Mouse (Mus musculus) megakaryocyte, adult 5-6 weeks (primary cell): ENCODE measurements at regions not wholly inside any gene's neighbourhood (a gene's known extent, or its start where the extent isn't known, plus 50 kb on each side); places are given as distances from the start of the nearest gene placed in this dataset.

Source experiments
- ATAC-seq: 2 replicates; pipeline ENCODE4 v1.8.0; 2016; ENCODE audit warnings: mild to moderate bottlenecking, inconsistent platforms; ENCODE audit not compliant: poor library complexity, severe bottlenecking

GRCm38 (mm10) chr8:30797341-30797740, 2631.2 kb upstream of the 5930422O12Rik start:
- ATAC-seq, result no peak

- no peak for ATAC-seq
Measured at GRCm38 (mm10) chr8:30817028-30817427, 2611.5 kb upstream of the 5930422O12Rik start.

- no peak for ATAC-seq
Measured at GRCm38 (mm10) chr8:30822835-30823587, 2605.5 kb upstream of the 5930422O12Rik start.

GRCm38 (mm10) chr8:30823588-30823938, 2604.9 kb upstream of the 5930422O12Rik start:
- ATAC-seq, result no peak

GRCm38 (mm10) chr8:30826021-30826420, 2602.5 kb upstream of the 5930422O12Rik start:
- no peak for ATAC-seq

- no peak for ATAC-seq
Measured at GRCm38 (mm10) chr8:30838056-30838455, 2590.5 kb upstream of the 5930422O12Rik start.

GRCm38 (mm10) chr8:30840064-30840463, 2588.4 kb upstream of the 5930422O12Rik start:
- no peak for ATAC-seq

- no peak for ATAC-seq
Measured at GRCm38 (mm10) chr8:30863017-30863416, 2565.5 kb upstream of the 5930422O12Rik start.

GRCm38 (mm10) chr8:30906044-30906695, 2522.3 kb upstream of the 5930422O12Rik start:
- no peak for ATAC-seq

- no peak for ATAC-seq
Measured at GRCm38 (mm10) chr8:30913664-30914063, 2514.8 kb upstream of the 5930422O12Rik start.

- no peak for ATAC-seq
Measured at GRCm38 (mm10) chr8:30915127-30915526, 2513.4 kb upstream of the 5930422O12Rik start.

- ATAC-seq, result no peak
Measured at GRCm38 (mm10) chr8:30915601-30916171, 2512.8 kb upstream of the 5930422O12Rik start.

GRCm38 (mm10) chr8:30916184-30916751, 2512.2 kb upstream of the 5930422O12Rik start:
- no peak for ATAC-seq

- ATAC-seq, result no peak
Measured at GRCm38 (mm10) chr8:30921451-30921850, 2507.1 kb upstream of the 5930422O12Rik start.

GRCm38 (mm10) chr8:30923301-30924159, 2505.0 kb upstream of the 5930422O12Rik start:
- no peak for ATAC-seq

GRCm38 (mm10) chr8:30924160-30924534, 2504.4 kb upstream of the 5930422O12Rik start:
- ATAC-seq, result no peak

GRCm38 (mm10) chr8:30924656-30925055, 2503.9 kb upstream of the 5930422O12Rik start:
- ATAC-seq, result no peak

- ATAC-seq, result no peak
Measured at GRCm38 (mm10) chr8:30937449-30938075, 2490.9 kb upstream of the 5930422O12Rik start.

- no peak for ATAC-seq
Measured at GRCm38 (mm10) chr8:30940901-30941300, 2487.6 kb upstream of the 5930422O12Rik start.

GRCm38 (mm10) chr8:30941511-30942175, 2486.9 kb upstream of the 5930422O12Rik start:
- ATAC-seq, result no peak
